Mouse (Mus musculus): ENCODE results near the gene Tgfbr3l.
"Not testable (repeated sequence)": the region's sequence is repeated elsewhere in the genome, so short reads cannot be mapped to it uniquely, and the experiment has no call there.

The Tgfbr3l gene

DNA sequence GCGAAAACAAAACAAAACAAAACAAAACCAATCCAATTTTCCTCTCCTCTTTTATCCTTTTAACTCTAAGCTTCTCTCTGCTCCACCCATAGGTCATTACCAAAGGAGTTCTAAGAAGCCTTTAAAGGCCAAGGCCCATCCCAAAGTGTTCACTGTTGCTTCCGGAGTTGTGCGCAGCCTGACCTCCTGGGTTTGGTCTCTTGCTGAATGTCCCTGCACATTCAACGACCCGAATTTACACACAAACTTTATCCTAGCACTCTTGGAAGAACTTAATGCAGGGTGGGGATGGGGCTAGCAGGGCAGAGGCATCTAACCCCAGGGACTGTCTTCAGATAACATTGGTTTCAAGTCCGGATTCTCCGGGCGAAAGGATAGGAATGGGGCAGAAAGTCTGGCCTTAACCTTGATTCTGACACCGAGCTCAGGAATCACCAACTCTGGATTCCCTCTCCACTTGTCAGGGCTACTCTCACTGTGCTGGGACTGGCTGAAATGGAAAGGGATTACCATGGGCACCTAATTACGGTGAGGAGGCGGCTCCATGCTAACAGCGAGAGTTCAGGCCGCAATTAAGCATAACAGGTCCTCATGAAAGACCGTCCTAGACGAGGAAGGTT is 10.1 kb upstream of the Tgfbr3l start:
- no peak for DNase-seq (ENCODE audit: low spot score in 2 of 2)

DNA sequence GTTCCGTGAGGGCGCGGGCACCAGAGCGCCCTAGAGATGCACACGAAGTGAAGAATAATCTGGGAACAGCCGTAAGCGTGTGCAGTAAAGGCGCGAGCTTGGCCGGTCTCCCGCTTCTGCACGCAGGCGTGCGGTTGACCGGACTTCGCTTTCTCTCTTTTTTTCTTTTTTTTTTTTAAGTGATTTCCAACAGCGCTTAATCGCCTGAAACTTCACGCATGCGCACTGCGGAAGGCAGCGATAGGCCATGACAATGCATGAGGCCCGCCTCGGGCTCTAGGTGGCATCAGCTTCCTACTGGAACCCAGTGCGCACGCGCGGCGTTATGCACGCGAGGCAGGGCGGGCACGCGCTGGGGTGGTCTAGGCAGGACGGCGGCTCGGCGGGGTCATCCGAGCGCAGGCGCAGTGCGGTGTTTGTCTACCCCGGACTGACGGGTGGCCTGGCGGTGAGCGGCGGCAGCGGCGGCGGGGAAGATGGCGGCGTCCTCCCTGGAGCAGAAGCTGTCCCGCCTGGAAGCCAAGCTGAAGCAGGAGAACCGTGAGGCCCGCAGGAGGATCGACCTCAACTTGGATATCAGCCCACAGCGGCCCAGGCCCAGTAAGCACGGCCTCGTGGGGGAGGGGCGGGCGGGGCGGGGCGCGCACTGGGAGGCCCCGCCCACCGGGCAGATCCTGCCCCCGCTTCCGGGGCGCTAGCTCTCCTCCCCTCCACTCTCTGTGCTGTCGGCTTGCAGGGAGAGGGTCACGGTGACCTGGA is 9.4 kb upstream of the Tgfbr3l start, which contains the start of the genes Map2k7 and Gm49320:
Gene Map2k7 (plus strand): TSS at position 307 of the 759 bp plus-strand sequence.
Gene Gm49320 (plus strand): TSS at position 432 of the 759 bp plus-strand sequence.
- peak; percentile 98 to 100 for DNase-seq (ENCODE audit: low spot score in 2 of 2)

DNA sequence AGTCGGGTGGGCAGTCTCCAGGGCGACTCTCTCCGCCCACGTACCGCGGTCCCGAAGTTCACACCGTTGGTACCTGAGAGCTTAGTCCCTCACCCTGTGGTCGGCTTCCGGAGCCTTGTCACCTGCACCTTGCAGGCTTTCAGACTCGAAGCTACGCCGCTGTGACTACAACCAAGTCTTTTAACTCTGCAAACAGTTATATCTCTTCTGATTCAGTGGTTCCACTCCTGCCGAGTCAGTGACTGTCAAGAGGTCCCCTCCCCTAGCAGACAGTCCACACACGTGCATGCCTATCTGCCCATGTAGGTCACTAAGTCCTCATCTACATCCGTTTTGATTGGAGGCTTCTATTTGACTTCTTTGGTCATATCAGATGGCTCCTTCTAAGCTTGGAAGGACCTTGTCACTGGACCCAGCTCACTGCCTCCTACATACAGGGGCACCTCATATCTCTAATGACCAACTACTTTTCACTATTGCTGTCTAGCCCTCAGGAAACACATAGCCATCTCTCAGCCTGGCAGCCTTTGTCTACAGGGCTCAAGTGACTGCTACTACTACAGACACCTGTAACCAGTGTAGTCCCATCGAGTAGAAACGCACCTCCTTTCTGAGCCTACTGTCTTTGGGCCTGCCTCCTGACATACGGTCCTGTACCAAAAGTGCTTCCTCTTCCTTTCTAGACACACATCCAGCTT is 8.7 kb upstream of the Tgfbr3l start:
- no peak for DNase-seq (ENCODE audit: low spot score in 2 of 2)

DNA sequence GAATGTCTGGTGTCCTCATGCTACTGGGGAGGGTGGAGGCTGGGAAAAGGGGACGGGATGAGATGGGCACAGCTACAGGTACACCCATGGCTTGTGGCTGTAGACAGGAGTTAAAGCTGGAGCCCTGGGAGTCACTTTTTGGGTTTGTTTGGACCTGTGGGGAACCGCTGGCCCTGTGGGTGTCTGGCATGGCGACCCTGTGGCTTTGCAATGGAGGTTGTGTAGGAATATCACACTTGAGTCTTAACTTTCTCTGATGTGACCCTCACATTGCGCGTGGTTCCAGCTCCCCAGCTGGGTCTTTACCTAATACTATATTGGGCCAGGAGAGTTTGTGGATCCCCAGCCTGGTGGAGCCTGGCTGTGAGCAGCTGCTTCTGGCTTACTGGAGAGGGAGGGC is 3.0 kb upstream of the Tgfbr3l start:
- no peak for DNase-seq (ENCODE audit: low spot score in 2 of 2)

DNA sequence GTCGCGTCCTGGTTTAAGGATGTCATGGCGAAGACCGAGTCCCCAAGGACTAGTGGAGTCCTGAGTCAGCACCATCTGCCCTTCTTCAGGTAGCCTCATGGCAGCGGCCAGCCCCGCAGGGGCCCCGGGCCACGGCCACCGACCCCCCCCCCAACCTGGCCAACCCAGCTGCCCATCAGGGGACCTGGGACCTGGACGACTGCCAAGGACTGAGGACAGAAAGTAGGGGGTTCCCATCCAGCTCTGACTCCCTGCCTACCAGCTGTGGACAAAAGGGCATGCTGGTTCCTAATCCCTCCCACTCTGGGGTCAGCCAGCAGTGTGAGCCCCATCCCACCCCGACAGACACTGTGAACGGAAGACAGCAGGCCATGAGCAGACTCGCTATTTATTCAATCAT is 2.3 kb upstream of the Tgfbr3l start:
- no peak for DNase-seq (ENCODE audit: low spot score in 2 of 2)

DNA sequence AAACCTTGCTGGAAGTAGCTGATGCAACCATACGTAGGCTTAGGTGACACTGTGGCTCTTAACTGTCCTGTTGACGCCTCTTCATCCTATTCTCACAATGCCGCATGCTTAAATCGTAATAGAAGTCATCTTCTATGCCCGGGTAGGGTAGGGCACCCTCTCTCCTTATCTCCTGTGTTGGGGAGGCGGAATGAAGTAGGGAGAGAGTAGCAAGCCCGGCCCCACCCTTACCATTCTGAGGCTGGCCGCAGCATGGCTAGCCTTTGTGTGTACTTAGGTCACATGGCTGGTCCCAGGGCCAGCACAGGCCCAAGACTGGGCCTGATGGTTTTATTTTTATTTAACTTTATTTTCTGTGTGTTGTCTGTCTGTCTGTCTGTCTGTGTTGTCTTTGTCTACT is 773 bp upstream of the Tgfbr3l start:
- no peak for DNase-seq (ENCODE audit: low spot score in 2 of 2)

DNA sequence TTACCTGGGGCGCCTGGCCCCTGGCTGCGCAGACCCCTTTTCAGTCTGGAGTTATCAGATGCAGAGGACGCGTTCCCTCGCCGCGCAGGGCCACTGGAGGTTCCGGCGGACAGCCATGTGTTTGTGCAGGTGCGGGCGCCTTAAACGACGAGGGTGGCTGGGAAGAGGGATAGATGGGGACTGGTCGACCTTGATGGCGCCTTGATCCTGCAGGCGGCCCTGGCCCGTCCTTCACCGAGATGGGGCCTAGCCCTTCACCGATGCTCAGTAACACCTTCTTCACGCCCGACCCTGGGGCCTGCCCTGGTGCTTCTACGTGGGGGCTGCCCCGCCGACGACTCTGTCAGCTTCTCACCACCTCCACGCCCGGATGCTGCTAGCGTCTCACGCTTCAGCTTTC is 1.2 kb downstream of the Tgfbr3l start:
- DNase-seq (ENCODE audit: low spot score in 2 of 2), result no peak

DNA sequence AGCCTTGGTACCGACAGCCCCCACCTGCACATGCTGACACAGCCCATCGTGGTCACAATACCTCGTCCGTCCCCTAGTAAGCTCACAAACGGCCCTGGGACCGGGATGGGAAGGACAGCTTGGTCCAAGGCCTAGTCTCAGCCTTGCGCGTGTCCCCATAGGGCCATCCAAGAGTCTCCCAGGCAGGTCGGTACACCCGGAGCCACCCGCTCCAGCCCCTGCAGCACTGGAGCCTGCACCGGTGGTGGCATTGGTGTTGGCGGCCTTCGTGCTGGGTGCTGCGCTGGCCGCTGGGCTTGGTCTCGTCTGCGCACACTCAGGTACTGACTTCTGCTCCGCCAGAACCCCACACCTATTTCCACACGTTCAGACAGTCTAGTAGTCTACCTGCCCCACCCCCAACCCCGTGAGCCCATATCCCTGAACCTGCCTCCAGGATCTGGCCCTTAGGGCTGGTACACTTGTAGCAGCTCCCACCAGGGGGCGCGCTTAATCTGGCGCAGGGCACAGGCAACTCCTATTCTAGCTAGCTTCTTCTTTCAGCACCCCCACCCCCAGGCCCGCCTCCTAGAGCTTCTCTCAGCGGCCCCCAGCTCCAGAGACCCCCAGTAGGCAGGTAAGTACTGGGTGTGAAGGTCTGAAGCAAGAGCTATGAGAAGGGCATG is 2.4 kb downstream of the Tgfbr3l start:
- DNase-seq (ENCODE audit: low spot score in 2 of 2), result peak; percentile 75 to 79

DNA sequence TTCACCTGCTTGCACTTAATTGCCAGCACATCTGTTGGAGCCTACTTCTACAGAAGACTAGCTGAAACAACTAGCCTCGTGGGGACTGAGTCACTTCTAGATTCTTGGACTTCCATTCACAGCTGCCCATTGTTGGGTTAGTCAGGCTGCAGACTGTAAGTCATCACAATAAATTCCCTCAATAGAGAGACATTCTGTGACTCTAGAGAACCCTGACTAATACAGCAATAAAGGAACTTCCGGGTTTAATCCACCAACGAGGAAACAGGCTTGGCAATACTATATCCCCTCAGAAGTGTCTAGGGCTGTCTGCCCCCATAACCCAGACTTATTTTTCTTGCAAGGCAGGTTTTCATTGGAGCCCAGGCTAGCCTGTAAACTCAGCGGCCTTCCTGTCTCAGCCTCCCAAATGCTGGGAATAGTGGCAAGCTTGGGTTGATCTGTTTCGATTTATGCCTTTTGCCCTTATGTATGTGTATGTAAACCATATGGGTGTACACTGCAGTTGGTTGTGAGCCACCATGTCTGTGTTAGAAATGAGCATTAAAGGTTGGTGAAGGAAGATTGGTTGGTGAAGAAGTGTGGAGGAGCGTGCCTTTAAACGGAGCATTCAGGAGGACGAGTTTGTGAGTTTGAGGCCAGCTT is 4.2 kb downstream of the Tgfbr3l start:
- no peak for DNase-seq (ENCODE audit: low spot score in 2 of 2)

DNA sequence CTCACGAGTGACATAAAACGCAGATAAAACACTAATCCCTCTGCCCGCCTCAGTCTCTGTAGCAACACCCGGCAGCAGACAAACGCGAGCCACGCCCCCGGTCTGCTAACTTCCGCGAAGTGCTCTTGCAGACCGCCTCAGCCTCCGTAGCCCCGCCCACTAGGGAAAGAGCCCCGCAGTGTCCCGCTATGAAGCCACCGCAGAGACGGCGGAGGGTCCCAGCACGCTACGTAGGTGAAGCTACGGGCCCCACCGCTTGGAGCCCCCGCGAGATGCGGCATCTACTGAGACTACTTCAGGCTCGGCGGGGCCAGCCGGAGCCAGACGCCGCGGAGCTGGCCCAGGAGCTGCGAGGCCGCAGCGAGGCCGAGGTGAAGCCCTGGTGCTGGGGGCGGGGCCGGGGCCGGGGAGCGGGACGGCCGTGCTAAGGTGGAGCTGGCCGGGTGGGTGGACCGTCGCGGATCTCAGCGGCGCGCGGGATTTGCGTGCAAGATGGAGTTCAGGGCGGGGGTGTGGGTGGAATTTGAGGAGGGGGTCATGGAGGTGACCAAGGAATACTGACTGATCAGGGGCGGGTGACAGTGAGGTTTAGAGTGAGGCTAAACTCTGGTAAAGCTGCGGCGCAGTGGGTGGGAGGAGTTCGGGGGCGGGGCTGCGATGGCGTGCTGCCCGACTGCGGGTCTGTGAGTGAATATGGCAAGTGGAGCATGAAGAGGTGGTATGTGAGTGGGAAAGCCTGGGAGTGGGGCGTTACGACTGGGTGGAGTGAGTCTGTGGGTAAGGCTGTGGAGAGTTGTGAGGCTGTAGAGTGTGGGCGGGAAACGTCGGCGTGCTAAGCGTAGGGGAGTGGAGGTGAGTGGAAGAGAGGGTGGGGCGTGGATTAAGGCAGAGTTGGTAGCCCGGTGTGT is 5.2 kb downstream of the Tgfbr3l start, which contains the start of gene Snapc2:
Gene Snapc2 (plus strand): TSS at position 147 of the 908 bp plus-strand sequence.
- peak; percentile 96 to 97 for DNase-seq (ENCODE audit: low spot score in 2 of 2)

DNA sequence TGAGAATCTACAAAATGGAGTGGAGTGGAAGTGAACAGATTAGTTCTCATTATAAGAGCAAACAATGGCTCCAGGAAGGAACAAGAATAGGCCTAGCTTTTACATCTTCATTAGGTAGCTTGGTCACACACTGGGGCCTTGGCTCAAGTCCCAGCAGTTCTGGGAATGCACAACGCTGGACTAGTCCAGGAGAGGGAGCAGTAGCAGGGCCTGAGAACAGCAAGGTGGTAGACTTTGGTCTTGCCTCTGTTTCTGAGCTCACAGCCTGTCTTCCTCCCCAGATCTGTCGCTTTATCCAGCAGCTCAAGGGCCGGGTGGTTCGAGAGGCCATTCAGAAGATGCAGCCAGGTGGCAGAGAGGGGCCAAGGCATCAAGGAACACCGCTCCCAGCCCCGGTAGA is 6.0 kb downstream of the Tgfbr3l start:
- DNase-seq (ENCODE audit: low spot score in 2 of 2), result no peak

DNA sequence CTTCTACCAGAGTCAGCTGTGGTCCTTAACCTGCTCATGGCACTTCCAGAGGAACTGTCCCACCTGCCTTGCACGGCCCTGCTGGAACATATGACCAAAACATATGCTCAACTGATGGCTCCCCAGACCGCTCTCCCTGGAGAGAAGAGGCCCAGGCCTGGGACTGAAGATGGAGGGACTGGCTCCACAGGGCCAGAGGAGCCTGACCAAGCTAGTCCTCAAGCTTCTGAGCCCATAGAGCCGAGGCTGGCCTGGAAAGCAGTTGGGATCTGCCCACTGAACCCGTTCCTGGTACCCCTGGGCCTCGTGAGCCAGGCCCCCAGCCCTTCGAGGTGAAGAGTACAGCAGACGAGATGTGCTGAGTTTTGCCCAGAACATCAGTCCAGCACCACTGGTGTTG is 7.5 kb downstream of the Tgfbr3l start:
- not testable (repeated sequence) for DNase-seq (ENCODE audit: low spot score in 2 of 2)

DNA sequence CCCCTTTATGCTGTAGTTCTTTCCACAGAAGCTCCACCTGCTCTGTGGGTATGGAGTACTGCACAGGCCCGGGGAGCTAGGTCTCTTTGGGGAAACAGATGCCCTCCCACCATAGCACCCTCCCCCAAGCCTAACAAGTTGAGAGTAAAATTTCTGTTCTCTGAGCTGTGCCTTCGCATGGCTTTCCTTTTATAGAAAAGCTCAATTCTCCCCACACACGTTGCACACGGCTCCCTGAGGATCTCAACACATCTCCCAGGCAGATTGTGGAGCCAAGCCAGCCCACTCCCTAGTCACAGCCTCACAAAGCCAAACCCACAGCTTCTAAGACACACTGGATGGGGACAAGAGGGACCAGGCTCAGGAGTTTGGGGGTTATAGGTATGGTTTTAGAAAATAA is 8.9 kb downstream of the Tgfbr3l start:
- no peak for DNase-seq (ENCODE audit: low spot score in 2 of 2)

DNA sequence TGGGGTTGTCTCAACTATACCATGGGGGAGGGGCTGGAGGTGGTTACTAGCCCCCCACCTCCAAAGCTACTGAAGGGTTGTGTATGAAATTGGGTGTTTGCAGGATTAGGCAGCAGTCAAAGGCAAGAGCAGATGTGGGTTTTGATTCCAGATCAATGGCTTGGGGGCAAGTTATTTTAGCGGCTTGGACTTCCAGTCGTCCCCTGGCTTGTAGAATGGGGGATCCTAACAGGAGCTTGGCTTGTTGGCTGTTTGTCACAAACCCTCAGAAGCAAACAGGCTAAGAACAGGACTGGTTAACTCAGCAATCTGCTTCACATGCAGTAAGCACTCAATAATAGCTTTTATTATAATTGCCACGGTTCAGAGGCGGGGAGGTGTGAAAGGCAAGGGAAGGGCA is 9.3 kb downstream of the Tgfbr3l start:
- DNase-seq (ENCODE audit: low spot score in 2 of 2), result no peak

DNA sequence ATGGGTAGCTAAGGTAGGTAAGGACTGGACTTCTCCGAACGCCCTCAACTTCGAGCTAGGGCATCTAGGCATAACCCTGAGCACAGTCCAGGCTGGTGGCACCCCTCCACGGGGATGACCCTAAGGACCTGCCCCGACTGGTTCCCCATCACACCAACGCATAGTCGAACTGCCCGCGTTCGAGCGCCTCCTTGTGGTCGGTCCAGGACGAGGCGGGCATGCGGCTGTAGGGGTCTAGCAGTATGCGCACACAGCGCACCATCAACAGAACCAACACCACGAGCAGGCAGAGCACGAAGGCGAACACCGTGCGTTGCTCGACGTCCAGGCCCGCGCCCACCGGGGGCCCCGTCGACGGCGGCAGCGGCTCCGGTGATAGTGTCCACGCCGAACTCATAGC is 10.2 kb downstream of the Tgfbr3l start:
- peak; percentile 51 to 69 for DNase-seq (ENCODE audit: low spot score in 2 of 2)

DNA sequence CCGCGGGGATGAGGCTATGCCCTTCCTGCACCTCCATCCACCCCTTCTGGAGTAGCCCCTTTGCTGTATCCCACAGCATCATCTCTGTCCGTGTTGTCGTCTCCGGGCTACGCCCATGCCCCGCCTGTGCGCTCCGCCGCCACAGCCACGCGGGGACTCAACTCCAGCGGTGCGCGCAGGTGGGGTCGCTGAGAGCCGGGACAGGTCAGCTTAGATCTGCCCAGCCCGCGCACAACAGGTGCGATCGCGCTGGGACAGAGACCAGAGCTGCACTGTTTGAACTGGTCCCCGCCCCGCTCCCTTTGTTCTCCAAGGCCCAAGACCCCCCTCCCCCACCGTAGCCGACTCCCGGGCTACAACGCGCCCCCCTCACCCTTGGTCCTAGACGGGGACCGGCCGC is 10.7 kb downstream of the Tgfbr3l start:
- no peak for DNase-seq (ENCODE audit: low spot score in 2 of 2)

DNA sequence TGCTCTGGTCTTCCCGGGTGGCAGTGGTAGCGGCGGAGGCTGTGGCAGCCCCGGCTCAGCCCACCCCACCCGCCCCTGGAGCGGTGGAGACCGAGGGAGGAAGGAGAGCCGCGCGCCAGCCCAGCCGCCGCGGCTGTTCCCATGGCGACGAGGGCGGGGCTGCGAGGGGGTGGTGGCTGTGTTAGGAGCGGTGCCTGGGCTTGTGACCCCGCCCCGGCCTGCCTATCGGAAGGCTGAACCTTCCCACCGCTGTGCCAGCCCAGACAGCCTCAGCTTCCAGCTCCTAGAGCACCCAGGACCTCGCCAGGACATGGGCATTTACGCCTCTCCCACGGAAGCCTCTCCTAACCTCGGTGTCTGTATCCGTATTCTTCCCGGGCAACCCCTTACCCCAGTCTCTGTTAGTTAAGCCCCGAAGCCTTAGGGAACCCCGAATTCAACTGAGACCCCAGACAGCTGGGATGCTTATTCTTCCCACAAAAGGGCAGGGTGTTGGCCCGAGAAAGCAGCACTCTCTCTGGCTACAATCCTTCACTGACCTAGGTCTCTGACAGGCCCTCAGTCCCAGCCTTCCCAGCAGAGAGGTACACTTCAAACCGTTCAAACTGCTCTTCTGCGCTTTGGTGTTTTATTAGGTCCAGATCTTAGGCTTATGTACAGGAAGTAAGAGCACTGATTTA is 11.3 kb downstream of the Tgfbr3l start, which contains the start of gene Ctxn1:
Gene Ctxn1 (minus strand): TSS at position 150 of the 680 bp plus-strand sequence.
- peak; percentile 89 to 95 for DNase-seq (ENCODE audit: low spot score in 2 of 2)

DNA sequence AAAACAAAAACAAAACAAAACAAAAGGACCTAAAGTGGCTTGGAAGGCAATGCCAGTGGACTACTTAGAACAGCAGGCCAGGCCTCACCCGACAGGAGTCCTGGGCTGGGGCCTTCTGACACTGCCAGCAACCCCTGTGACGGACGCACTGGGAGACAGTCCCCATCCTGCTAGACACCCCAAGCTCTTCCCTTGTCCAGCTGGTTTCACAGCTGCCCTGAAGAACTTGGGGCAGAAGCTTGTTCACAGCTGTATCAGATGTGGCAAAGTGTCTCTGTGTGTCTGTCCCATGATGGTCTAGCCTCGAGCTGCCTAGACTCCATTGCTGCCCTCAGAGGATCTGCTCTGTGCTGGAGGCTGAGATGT is 11.8 kb downstream of the Tgfbr3l start:
- DNase-seq (ENCODE audit: low spot score in 2 of 2), result no peak

DNA sequence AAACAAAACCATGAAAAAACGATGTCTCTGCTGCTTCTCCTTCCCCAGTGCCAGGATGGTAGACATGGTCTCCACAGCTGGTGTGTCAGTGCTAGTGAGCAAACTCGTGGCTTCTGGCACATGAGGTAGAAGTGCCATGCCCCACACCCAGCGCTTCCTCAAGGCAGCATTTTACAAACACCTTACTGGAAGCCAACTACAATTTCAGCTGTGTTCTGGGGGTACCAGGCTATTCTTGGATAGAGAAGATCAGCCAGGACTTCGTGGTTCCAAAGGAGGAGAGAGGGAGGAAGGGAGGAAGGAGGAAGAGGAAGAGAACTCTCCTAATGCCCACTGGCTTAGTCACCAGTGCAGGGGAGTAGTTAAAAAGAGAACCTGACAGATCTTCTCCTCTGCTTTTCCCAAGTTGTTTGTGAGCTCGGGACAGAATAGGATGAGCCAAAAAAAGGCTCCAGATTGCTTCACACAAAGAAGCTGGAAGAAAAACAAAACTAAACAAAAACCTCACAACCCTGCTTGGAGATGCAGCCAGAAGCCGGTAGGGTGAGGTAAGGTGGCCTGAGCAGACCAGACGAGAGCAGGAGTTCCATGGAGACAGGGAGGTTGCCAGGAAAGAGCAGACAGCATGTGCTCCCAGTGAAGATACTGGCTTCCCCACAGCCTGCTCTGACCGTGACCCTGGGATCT is 15.2 kb downstream of the Tgfbr3l start:
- DNase-seq (ENCODE audit: low spot score in 2 of 2), result no peak

Data from urinary bladder, postnatal 36 days (tissue).